ENCODE assay signal across 17 mouse cellular contexts in the genomic region with DNA sequence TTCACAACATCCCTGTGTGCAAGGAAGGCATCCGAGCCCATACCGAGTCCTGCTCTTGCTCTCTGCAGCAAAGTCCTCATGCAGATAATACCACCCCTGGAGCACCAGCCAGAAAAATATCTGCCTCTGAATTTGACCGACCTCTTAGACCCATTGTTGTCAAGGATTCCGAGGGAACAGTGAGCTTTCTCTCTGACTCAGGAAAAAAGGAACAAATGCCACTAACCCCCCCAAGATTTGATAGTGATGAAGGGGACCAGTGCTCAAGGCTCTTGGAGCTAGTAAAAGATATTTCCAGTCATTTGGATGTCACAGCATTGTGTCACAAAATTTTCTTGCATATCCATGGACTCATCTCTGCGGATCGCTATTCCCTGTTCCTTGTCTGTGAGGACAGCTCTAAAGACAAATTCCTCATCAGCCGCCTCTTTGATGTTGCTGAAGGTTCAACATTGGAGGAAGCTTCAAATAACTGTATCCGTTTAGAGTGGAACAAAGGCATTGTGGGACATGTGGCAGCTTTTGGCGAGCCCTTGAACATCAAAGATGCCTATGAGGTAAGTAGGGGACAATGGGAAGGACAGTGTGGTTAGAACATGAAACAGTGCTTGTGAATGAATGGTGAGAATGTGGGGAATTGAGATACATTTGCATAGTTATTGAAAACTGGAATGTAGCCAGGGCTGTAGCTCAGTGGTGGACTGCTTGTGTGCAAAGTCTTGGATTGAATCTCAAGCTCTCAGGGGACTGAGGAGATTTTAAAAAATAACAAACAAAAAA.
"Had no signal": no experiment of that assay in that cellular context is flagged by ENCODE, and none has a peak within 500 bp of the region (broad histone marks: within the 10 kb centered on the region; RNA-seq: fewer than 3 reads in every experiment).

No protein-coding gene starts in this region.

- H3K9ac ChIP-seq: limb, embryonic 12.5 days; limb, embryonic 15.5 days; liver, embryonic 14.5 days; liver, postnatal 0 days; lung, embryonic 15.5 days had no signal

- H3K27me3 ChIP-seq: limb, embryonic 12.5 days; limb, embryonic 15.5 days; lung, embryonic 15.5 days had no signal

- H3K4me3 ChIP-seq: limb, embryonic 12.5 days; limb, embryonic 15.5 days; lung, embryonic 15.5 days had no signal

- H3K36me3 ChIP-seq: limb, embryonic 15.5 days had no signal

- H3K4me2 ChIP-seq: limb, embryonic 12.5 days; limb, embryonic 15.5 days; liver, embryonic 11.5 days; lung, embryonic 15.5 days had no signal

- DNase-seq: kidney, adult 11 months; kidney, adult 8-10 months; kidney, postnatal 14 days; kidney, postnatal 4 days; left cerebral cortex, postnatal 4 days; liver, postnatal 0 days; lung, postnatal 14 days; lung, postnatal 4 days; thymus, adult 2 months; thymus, postnatal 14 days; thymus, postnatal 4 days had no signal

- ATAC-seq: liver, postnatal 0 days had no signal

- H3K27ac ChIP-seq: limb, embryonic 12.5 days; limb, embryonic 15.5 days; liver, embryonic 14.5 days; lung, embryonic 15.5 days; stomach, postnatal 0 days had no signal

- H3K9me3 ChIP-seq: limb, embryonic 15.5 days had no signal

- H3K4me1 ChIP-seq: limb, embryonic 12.5 days; limb, embryonic 15.5 days; lung, embryonic 15.5 days had no signal
